Mouse (Mus musculus): Measurements from ENCODE around the gene B4galnt1.
A peak's percentile ranks its signal among the peaks of the same experiment; 100 is the strongest.
"Not testable (repeated sequence)": the region's sequence is repeated elsewhere in the genome, so short reads cannot be mapped to it uniquely, and the experiment has no call there.

The B4galnt1 gene

DNA sequence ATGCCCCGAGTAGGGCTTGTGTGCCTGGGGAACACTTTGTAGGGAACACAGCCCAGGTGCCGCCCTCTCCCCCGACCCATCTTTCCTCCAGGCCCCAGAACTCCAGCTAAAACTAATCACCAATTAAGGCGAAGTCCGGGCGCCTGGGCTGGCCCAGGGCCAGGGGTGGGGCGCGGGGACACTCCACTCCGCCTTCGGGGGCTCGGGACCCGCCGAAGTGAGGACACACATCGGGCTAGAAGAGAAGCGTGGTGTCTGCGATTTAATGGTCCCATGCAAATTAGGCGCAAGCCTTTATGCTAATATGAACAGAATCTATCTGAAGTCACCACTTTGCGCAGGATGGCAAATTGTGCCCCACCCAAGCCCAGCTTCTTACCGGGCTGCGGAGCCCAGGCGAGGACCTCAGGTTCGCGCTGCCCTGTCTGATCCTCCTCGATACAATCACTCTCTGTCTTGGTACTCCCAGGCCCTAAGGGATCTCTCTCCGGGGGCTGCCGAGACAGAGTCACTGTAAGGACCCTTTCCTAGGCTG is 24.2 kb downstream of the B4galnt1 start:
- no peak for DNase-seq (ENCODE audit: low spot score)

DNA sequence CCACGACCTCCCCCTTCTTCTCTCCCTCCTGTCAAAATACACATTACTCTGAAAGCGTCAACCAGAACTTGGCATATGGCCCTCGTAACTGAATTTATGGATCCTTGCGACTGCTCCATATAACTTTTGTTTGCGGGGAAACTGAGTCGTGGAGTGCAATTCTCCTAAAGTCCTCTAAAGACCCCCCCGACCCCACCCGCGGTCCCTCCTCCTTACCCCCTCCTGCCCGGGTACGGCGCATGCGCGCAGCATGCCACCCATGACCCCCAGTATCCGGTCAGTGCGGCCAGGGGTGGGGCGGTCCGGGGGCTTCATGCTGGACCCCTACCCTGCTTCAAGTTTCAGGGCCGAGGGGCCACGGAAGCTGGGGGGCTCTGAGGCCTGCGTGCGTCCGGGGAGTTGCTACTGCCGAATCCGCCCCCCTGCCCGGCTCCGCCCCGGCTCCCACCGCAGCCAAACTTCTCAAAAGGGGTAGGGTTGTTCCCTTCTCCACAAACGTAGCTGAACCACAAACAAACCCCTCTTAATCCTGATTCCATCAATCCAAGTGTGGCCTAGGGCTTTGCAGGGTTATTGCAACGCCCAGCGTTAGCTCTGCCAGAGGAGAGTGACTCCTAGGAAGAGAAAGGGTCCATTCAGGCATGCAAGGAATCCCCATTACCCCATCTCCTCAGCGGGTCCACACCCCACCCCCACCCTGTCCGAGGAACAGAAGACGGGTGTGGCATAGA is 24.8 kb downstream of the B4galnt1 start, which contains the start of gene Arhgef25:
Gene Arhgef25, minus strand, starts transcription at position 433 of the 731 bp plus-strand sequence.
- DNase-seq (ENCODE audit: low spot score): peak; percentile 53

DNA sequence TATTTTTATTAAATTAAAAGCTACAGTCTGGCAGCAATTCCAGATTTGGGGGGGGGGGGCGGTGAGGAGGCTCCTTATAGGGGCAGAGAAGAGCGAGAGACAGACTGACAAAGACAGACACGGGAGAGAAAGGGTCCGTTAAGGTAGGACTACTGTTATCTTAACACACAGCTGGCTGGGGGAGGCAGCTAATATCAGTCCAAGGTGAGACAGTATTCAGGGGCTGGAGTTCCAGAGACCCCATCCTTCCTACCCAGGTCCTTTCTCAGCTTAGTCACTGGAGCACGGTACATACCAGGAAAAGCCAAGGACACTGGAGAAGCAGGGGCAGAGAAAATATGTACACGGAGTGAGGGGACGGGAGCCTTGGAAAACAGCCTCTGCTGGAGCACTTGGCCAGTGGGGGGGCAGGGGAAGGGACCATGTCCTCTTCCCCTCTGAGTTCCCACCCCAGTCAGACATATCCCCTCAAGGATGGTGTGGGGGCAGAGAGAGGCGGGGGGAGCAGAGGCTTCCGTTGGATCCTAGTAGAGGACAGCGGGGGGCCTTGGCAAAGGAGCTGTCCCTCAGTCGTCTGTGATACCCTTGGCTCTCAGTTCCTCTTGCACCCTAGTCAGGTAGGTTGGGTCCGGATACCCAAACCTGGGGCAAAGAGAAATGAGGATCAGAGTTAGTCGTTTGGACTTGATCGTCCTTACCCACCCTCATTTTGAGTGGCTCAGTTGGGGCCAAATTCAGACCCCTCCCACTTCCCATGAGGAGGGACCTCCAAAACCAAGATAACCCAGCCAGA is 25.6 kb downstream of the B4galnt1 start:
- no peak for DNase-seq (ENCODE audit: low spot score)

DNA sequence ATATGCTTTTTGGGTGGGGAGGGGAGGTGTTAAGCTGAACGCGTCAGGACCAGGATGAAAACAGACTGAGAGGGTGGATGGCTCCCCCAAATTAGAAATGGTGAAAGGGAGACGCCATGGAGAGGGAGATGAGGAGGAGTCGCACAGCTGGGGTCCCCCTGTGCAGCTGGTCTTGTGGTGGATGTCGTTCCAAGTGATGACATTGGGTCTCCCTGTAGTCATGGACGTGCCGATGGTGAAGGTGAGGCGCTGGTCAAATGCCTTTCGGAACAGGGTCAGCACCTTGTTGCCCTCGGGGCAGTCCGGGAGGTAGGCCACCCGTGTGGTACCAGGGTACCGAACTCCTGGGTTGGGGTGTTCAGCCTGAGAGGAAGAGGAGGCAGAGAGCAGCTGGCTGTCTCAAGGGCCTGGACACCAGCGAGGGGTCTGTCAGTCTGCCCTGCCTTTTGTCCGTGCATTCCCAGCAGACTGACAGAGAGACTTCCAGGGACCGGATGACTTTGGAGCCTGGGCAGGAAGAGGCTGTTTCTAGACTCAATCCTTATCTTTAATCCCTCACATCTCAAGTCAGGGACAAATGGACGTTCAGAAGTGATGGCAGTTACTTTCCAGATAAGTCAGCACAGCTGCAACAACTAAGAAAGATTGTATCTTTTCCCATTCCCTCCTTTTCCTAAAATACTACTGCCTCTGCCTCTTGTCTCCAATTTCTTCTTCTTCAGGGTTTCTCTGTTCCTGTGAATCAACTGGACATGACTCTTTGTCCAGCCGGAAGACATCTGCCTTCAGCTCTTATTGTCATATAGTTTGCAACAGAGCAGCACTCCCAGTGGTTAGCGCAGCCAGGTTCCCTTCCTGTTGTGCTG is 26.4 kb downstream of the B4galnt1 start:
- no peak for DNase-seq (ENCODE audit: low spot score)

DNA sequence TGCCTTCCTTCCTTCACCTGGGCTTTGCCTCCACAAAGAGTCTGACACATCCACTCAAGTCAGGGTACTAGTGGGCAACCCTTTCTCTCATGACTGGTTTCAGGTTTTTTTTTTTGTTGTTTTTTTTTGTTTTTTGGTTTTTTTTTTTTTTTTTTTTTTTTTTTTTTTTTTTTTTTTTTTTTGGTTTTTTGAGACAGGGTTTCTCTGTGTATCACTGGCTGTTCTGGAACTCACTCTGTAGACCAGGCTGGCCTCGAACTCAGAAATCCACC is 27.0 kb downstream of the B4galnt1 start:
- DNase-seq (ENCODE audit: low spot score): not testable (repeated sequence)

DNA sequence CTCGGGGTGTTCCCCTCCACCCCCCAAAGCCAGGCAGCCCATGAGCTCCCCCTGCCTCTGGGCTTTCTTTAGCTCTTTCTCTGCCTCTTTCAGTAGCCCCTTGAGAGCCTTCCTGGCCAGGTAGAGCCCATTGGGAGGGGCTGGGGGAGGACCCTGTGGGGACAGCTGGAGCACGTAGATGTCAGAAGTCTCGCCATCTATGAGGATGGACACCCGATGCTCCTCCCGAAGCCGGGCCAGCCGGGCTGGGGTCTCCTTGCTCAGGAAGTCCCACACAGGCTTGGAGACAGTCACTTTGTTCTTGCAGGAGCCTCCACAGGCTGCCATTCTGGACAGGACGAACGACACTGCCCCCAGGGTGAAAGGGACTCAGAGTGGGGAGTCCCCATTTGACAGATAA is 28.0 kb downstream of the B4galnt1 start:
- no peak for DNase-seq (ENCODE audit: low spot score)

DNA sequence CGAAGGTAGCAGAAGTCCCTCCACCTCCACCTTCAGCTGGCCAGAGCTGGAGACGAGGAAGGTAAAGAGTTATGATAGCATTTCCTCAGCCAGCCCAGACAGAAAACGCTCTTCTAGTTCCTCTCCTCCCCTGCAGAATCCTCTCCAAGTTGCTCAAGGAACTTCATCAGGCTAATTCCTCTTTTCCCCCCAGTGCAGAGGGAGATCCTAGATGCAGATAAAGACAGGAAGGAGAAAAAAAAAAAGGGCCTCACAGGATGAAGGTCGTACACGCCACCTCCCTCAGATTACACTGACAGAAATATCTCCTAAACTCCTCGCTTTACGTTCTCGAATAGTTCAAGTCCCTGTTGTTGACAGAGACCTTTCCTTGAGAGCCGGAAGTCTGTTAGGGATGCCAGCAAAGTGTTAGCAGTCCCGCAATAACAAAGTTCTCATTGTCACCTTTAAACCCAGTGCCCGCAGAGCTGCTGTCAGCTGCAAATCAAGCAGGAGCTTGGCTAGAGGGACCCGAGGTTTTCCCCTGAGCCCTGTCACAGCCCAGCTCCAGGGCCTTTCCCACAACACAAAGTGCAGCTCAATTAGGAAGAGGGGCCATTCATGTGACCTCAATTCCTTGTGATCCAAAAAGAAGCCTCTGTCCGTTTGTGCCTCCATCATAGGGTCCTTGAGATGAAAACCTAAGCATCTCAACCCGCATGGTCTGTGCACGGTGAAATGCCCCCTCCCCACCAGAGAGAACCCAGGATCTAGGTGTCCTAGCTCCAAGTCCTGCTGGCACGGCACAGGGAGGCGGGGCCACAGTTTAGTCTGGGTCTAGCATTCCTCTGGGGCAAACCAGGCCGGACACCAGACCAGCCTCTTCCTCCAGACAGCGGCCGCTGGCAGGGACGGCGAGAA is 29.7 kb downstream of the B4galnt1 start:
- DNase-seq (ENCODE audit: low spot score): peak; percentile 54

DNA sequence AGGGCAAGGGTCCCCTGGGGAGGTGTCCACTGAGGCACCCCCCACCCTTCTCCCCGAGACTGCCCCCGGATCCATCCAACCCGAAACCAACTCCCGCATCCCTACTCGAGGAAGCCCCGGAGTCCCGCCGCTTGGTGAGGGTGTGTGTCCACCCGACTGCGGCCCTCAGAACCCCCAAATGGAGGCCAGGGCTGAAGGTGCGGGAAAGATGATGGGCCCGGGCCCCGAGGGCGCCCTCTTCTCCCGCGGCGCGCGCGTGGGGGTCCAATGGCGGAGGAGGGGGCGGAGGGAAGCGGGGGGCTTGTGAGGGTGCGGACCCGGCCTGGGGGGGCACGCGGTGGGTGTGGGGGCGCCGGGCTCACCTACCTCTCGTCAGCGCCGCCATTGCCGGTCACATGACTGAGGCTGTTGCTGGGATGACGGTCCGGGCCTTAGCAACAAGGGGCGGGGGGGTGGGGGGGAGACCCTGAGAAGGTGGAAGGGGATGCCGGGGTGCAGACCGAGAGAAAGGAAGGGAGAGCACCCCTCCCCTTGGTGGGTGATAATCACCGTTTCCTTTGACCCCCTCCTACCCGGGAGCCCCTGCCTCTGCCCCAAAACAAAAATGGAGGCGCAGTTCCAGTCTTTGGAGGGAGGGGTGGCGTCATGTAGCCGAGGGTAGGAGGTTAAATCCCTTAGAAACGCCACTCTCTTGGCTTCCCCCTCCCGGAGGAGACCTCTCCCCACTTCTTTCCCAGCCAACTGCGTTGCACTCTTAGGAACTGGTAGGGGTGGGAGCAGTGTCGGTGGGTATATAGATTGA is 30.5 kb downstream of the B4galnt1 start, which contains the start of gene Dtx3:
Gene Dtx3, minus strand, starts transcription at position 401 of the 802 bp plus-strand sequence.
- no peak for DNase-seq (ENCODE audit: low spot score)

DNA sequence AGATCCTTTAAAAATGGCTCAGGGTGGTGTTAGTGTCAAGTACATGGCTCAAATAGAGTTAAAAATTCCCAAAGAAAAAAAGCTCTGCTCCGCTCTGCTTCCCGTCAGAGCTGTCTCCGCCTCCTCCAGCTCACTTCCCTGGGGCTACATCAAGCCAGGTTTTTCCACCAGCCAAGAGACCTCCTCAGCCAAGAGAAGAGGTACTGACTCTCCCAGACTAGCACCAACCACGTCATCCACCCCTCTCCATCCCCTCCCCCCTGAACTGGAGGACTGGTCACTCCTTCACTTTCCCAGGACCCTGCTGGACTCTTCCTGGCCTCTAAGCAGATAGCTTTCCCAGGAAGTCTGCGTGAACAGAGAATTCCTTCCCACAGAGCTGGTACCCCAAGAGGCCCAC is 31.4 kb downstream of the B4galnt1 start:
- peak; percentile 47 for DNase-seq (ENCODE audit: low spot score)

DNA sequence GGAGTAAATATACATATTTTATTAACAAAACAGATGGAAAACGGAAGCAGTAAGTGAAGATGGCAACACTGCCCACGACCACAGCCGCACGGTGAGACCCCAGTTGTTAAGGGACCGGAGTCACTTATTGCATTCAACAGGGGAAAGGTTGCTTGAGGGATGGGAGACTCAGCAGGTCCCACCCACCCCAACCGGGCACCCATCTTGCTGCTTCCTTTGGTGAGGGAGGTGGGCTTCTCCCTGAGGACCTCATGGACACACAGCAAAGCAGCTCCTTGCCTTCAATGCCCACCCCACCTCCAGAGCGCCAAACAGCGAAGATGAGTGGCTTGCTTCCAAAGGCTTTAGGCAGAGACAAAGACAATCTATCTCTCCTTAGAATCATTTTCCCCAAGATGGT is 32.1 kb downstream of the B4galnt1 start:
- DNase-seq (ENCODE audit: low spot score): no peak

DNA sequence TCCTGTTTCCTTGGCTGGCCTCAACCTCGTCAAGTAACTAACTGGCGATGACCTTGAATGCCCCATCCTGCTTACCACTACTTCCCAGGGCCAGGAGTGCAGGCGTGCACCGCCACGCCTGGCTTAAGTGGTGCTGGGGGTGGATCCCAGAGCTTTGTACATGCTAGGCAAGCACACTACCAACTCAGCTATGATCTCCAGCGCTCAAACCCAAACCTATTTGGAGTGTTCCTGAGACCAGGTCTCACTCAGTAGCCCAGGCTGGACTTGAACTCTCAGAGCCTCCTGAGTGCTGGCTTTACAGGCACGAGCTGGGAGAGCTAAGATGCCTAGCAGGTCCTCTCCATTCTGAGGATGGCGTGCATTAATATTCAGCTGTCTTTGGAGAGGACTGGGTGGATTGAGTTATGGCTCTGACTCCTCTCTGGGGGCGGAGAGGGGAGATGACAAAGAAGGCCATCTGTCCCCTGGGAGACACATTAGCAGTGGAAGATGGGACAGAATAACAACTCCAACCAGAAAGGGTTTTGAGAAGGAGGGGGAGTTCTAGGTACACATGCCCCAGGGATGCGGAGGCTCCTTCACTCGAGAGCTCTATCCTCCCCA is 32.6 kb downstream of the B4galnt1 start:
- DNase-seq (ENCODE audit: low spot score): no peak

DNA sequence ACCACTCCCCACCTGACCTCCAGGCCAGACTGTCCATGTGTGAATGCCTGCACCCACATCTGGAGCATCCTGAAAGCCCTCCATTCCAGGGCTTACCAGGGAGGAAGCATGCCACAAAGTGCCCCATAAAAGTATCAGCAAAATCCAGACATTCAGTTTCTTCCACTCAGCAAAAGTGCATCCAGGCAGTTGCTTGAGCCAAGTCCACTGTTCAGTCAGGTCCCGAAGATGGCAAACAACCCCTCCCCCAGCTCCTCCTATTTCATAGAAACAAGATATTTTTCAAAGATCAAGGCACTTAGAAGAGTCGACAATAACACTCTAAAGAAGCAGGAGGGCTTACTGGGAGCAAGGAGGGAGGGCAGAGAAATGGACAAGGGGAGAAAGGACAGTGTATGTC is 33.5 kb downstream of the B4galnt1 start:
- DNase-seq (ENCODE audit: low spot score): no peak

DNA sequence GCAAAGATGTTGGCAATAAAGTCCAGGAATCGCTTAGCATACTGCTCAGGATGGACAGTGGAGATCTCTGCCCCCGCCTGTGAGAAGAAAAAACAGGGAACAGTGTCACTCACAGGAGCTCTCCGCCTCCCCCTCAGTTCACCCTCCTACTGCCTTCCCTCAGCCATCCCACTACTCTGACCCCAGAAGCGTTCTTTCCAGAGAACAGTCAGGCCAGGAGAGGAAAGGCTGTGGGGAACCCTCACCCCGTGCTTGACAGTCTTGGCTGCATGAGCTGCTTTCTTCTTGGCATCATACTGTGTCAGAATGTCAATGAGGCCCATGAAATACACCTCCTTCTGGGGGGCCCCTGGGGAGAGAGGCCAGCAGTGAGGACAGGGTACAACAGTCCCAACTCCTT is 34.0 kb downstream of the B4galnt1 start:
- DNase-seq (ENCODE audit: low spot score): no peak

DNA sequence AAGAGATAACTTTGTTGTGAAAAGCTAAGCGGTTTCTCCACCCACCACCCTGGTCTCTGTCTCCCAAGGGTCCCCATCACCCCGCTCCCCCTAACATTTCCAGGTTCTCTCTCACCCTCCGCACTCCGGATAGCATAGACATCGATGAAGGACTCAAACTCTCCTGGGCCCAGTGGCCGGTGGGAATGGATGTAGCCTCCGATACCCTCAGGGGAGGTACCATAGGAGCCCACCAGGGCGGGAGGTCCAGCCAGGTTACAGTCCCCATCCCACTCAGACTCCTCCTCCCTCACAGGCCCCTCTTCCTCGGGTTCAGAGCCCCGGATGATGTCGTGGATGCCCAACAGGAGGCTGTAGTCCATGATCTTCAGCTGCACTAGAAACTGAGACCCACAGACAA is 34.4 kb downstream of the B4galnt1 start:
- no peak for DNase-seq (ENCODE audit: low spot score)

DNA sequence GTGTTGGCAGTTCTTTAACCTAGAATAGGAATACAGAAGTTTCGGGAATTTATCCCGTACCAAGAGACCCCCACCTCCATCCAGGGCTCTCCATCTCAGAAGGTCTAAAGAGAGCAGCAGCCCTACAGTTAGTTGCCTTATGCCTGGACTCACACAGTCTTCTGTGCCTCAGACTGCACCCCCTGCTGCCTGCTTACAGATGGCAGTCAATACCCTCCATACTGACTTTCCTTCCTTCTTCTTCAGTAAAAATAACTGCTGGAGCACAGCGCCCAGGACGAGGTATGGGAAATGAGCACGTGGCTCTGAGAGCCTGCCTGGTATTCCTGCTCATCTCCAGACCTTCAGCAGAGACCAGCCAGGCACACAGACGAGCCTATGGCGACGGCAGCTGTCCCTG is 35.3 kb downstream of the B4galnt1 start:
- no peak for DNase-seq (ENCODE audit: low spot score)

DNA sequence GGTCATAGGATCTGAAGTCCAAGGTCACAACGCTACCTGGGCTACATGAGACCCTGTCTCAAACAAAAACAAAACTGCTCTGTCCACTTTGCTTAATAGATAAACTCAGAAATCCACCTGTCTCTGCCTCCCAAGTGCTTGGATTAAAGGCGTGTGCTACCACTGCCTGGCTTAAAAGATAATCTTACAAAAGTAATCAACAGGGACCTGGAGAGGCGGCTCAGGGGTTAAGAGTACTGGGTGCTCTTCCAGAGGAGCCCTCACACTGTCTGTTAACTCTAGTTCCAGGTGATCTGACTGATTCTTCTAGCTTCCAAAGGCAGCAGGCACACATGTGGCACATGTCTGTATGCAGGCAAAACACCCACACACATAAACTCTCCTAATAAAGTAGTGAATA is 38.1 kb downstream of the B4galnt1 start:
- DNase-seq (ENCODE audit: low spot score): no peak

DNA sequence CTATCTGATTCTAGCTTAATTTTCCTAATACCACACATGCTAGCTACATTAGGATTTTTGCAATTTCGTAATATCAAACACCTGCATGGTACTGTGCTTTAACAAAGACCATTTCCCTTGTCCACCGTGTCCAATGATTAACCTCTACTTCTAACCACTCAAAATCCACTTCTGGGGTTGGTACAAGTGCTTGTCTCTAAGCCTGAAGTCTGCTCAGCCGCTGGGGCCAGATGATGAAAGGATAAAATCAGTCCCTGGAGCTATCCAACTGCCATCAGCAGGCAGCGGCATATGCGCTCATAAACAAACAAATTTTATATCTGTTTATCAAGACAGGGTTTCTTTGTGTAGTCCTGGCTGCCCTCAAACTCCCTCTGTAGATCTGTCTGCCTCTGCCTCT is 39.6 kb downstream of the B4galnt1 start:
- DNase-seq (ENCODE audit: low spot score): no peak

DNA sequence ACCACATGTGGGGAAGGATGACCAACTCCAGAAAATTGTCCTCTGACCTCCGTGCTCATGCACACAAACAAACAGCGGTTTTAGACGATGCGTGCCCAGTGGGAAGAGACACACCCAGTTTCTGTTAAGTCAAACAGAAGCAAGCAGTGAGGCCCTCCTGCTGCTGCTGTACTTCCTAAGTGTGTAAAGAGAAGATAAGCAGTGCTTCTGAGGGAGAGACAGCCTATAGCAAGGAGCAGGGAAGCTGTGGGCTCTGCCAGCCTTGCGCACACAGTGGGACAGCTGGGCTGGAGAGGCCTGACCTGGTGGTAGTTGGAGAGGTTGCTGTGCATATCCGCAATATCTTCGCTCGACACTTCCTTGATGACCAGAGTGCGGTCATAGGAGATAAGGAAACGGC is 40.3 kb downstream of the B4galnt1 start:
- DNase-seq (ENCODE audit: low spot score): no peak

DNA sequence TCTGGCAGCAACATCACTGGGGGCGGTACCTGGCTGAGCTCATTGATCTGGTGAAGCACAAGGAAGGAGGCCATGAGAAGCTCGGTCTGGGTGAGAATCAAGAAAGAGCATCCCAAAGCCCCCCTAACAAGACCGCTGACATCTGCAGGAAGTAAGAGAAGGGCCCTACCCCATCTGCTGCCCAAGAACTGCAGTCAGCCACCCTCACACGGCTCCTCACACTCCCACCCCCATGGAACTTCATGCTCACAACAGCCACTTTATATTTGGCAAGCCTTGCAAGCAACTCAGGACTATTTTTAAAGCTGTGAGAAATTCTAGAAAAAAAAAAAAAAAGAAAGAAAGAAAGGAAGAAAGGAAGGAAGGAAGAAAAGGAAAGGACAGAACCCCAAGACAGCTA is 43.9 kb downstream of the B4galnt1 start:
- no peak for DNase-seq (ENCODE audit: low spot score)

DNA sequence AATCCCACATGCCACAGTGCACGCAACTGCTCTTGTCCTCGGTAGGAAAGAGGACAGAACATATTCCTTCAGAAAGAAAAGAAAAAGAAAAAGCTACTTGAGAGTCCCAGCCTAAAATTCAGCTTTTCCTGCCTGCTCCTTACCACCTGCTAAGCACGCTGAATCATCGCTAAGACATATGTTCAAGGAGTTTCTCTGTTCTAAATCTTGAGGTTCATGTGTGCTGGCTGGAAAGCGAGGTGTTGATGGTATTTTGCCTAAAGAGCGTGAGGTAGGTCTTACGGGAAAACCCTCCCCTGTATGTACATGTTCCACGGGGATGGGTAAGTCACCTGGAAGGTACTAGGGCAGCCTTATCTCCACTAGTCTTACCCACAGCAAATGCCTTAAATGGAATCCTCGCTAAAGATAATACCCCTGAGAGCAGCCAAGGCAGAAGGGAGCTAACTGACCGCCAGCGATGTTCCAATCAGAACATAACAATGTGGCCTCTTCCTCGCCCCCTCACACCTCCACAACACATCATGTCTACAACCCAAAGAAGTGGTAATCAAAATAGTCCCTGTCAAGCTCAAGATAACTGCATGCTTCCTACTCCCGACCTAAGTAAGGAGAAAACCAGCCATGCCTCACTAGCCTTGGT is 45.0 kb downstream of the B4galnt1 start:
- no peak for DNase-seq (ENCODE audit: low spot score)
